Mouse (Mus musculus) adrenal gland (tissue): ENCODE measurements around the gene Rsbn1l.

Experiments used
- intact Hi-C: fragments of 180-260 bp; cut with DNase I; formaldehyde crosslinking; loops from one replicate; pipeline ENCODE4 v1.15.1; 2025
- long read RNA-seq, 2 experiments: library from polyadenylated mRNA; unstranded; transcript quantifications; one replicate each; pipeline ENCODE4 v2.0.0; 2020; ENCODE audit warnings: borderline replicate concordance in 1 of 2; ENCODE audit not compliant: insufficient replicate concordance in 1 of 2

Gene Rsbn1l
- long read RNA-seq, experiment 1, partial matches to known transcripts: 8 of 13 reads
- long read RNA-seq, experiment 1, other reads (novel, unspliced or antisense): 5 of 13 reads
- long read RNA-seq, experiment 2, partial matches to known transcripts: 12 of 21 reads
- long read RNA-seq, experiment 2, other reads (novel, unspliced or antisense): 9 of 21 reads

DNA sequence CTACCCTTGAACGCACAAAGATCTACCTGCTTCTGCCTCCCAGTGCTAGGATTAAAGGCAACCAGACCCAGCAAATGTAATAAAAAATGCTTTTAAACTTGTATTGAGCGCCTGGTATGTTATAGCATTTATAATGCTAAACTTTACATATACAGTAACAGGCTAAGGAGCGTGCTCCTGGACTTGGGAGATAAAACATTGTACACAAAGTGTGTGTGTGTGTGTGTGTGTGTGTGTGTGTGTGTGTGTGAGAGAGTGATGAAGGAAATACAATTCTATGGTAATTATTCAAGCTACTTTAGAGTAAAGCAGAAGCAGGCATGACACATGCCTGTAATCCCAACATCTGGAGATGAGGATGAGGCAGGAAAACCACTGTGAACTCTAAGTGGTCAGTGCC lies at the start of gene Rsbn1l:
TSS of gene Rsbn1l (minus strand) at position 101 of the 400 bp plus-strand sequence.
- intact Hi-C loops: no loop called here

DNA sequence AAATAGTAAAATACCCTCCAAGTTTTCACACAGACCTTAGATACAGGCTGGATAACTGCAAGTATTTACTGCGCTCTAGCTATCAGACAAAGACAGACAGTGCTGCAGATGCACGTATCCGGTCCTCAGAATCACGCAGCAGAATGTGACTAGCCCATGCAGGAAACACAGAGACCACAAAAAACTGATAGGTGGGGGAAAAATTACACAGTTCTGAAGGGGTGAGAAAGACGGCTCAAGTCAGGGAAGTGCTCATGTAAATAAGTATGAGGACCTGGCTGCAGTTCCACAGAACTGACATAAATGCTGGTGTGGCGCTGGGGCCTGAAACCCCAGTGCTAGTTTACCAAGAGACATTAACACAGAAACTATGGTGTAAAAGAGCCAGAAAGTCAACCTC lies 46.5 kb upstream of the Rsbn1l start:
- intact Hi-C loops: no loop called here

GRCm38 (mm10) chr5:21001622-21002315 lies 45.6 kb upstream of the Rsbn1l start:
- intact Hi-C loops: no loop called here

DNA sequence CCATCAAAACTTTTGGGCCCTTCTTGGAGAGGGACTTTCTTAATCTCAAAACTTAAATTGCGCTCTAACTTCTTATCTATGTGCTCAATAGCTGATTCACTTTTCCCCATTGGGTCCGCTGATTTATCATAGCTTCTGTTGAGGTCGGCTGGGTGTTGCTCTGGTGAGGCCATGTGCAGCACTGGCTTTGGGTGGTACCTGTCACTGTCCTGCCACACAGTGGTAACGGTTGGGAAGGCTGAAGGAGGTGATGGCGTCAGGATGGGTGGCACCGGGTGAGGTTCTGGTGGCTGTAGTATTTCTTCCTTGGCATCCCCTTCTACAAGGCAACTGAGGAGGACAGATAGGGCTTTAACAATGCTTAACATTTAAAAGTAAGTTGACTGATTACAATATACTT lies 42.2 kb upstream of the Rsbn1l start:
- intact Hi-C loops: no loop called here

- intact Hi-C loops: no loop called here
Observed at GRCm38 (mm10) chr5:20997555-20997954, 41.4 kb upstream of the Rsbn1l start.

DNA sequence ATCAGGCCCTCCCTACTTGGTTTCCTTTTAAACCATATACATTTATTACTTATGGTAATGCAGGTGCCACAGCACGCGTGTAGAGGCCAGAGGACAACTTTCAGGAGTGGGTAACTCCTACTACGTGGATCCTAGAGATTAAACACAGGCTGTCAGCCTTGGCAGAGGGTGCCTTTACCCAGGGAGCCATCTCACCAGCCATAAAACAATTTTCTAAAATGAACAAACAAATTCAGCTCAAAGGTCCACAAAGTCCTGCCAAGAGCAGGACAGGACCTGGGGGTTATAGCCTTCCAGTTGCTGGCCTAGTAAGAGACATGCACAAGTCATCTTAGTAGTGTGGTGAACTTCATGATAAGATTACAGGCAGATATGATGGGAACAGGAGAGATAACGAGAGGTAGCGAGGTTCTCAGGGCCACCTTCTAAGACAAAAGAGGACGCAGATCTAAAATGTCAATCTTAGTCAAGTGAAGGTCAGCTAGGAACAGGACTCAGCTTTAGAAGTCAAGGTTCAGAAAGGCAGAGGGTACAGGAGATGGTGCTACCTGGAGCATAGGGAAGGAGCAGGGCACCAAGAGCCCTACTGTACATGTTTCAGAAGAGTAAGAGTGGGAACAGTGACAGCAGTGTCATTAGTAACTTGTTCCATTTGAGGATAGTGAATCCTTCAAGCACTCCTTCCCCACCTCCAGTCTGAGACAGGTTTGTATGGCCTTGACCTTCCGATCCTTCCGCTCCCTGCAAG lies 34.0 kb upstream of the Rsbn1l start:
- intact Hi-C loops: no loop called here

DNA sequence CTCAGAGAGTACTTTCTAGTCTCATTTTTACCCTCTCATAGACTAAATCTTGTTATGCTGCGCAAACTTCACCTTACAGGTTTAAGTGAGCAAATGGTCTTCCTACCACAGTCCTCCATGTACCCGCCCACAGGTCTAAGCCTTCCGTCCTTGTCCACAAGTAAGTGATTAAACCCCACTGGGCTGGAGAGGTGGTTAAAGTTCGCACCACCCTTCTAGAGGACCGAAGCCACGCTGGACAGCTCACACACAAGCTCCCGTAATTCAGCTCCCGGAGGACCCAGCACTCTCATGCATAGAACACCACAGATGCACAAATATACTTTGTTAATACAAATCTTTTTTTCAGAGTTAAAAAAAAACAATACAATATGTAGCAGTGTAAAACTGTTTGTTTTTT lies 30.1 kb upstream of the Rsbn1l start:
- intact Hi-C loops: no loop called here

- intact Hi-C loops: no loop called here
Observed at GRCm38 (mm10) chr5:20983505-20983904, 27.3 kb upstream of the Rsbn1l start.

- intact Hi-C loops: no loop called here
Observed at GRCm38 (mm10) chr5:20974690-20975089, 18.5 kb upstream of the Rsbn1l start.

DNA sequence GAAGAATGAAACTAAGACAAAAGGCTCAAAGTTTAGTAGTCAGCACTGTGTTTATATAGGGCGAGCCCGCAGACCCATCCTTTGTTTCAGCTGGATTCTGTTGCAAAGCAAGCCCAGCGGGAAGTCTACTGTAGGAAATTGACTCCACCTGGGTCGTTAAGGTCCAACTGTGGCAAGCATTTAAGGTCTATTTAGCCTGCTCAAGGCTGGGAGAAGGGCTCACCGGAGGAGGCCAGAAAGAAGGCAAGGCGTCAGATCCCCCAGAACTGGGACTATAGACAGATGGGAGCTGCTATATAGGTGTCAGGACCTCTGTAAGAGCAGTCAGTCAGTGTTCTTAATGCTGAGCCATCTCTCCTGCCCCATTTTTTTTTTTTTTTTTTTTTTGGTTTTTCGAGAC lies 17.8 kb upstream of the Rsbn1l start:
- intact Hi-C loops: no loop called here

GRCm38 (mm10) chr5:20973069-20973468 lies 16.9 kb upstream of the Rsbn1l start:
- intact Hi-C loops: no loop called here

DNA sequence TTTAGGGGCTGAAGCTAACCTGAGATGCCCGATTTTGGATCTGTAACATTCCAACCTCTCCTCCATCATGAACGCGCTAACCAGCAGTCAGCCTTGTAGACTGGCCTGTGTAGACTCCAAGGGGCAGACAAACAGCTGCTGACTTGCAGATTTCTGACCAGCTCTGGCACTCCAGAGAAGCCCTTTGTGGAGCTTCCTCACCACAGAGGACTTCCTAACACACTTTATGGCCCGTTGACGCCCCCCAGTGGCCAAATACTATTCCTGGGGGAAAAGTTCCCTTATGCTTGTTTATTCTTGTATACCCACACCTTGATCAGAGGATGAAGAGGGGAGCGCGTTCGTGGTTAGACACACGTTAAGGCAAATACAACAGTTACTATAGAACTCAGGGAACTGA lies 12.8 kb upstream of the Rsbn1l start:
- intact Hi-C loops: loop anchor here (5.0 kb wide), 1 partner anchor 57 kb away; no protein-coding TSS in a partner anchor

DNA sequence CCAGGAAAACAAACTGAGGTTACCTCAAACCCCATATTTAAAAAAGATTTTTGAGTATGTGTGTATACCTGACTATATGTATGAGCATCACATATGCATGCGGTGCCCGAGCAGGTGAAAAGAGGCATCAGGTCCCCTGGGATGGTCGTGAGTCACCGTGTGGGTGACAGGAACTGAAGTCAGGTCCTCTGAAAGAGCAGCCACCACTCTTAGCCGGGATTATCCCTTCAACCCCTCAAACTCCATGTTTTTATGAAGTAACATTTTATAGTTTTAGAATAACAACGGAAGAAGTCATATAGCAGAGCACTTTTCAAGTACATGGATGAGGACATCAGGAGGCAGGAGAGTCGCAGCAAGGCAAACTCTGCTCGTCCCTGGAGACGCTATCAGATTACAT lies 12.3 kb upstream of the Rsbn1l start:
- intact Hi-C loops: loop anchor here (5.0 kb wide), 1 partner anchor 56 kb away; no protein-coding TSS in a partner anchor

DNA sequence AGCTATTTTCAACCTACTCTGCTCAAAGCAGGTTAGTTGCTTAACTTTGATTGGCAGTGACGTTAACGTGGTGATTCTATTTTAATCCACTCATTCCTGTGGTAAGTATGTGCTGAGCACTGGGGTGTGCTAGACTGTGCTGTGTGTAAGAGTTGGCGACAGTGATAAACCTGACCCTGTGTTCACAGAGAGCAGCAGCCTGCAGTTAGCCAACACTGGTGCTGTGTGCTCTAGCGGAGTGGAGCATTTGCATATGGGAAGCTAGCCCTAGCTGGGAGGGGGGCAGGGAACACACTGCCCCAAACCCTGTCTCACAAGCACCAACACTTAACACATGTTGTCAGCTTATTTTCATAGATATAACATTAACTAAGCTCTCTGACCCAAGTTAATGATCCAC lies 11.7 kb upstream of the Rsbn1l start:
- intact Hi-C loops: loop anchor here (5.0 kb wide), 1 partner anchor 56 kb away; no protein-coding TSS in a partner anchor

GRCm38 (mm10) chr5:20964446-20964845 lies 8.2 kb upstream of the Rsbn1l start:
- intact Hi-C loops: no loop called here

- intact Hi-C loops: no loop called here
Observed at GRCm38 (mm10) chr5:20963295-20963694, 7.1 kb upstream of the Rsbn1l start.

DNA sequence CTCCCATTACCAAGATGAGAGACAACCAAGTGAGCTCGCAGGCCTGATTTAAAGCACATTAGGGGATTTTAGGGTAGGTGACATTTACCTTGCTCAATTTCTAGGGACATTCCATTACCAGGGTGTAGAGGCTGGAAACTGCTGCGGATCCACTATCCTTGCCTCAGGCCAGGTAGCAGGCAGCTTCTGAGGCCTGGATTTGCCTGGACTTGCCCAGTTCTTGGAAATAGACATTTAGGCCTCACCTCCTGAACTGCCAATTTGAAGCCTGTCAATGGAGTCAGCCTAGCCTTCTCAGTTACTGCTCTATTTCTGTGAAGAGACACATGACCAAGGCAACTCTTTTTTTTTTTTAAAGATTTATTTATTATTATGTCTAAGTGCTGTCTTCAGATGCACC lies 4.7 kb upstream of the Rsbn1l start:
- intact Hi-C loops: no loop called here

- intact Hi-C loops: no loop called here
Observed at GRCm38 (mm10) chr5:20955114-20955835, 923 bp downstream of the Rsbn1l start.

DNA sequence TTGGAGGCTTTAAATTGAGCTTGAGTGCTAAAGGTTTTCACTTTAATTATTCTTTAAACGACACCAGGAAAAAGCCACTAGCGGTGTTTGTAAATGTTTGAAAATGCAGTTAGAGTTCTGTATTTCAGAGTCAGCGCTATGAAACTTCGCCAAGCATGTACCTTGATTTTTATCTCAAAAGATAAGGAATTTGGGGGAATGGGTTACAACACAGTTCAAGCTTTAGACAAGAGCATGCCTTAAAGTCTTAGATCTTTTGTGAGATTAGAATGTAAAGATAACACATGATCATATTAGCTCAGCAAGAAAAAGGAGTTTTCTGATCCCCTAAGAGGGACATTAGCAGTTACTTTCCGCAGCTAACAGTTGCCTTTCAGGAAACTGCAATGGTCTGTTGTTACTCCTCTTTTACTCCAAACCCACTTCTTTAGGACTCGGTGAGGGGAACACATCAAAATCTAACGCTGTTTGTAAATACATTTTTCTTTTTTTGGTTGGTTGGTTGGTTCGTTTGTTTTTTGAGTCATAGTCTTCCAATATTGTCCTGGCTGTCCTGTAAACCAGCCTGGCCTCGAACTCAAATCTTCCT lies 3.8 kb downstream of the Rsbn1l start:
- intact Hi-C loops: loop anchor here (5.0 kb wide), 1 partner anchor 40 kb away; no protein-coding TSS in a partner anchor

GRCm38 (mm10) chr5:20951666-20952281 lies 4.4 kb downstream of the Rsbn1l start:
- intact Hi-C loops: loop anchor here (2.0 to 5.0 kb wide), 2 partner anchors 39 to 69 kb away; partner anchors contain the start of genes Phtf2 and Tmem60
